Comparison of ENCODE assay signal across 8 mouse cellular contexts in the genomic region with DNA sequence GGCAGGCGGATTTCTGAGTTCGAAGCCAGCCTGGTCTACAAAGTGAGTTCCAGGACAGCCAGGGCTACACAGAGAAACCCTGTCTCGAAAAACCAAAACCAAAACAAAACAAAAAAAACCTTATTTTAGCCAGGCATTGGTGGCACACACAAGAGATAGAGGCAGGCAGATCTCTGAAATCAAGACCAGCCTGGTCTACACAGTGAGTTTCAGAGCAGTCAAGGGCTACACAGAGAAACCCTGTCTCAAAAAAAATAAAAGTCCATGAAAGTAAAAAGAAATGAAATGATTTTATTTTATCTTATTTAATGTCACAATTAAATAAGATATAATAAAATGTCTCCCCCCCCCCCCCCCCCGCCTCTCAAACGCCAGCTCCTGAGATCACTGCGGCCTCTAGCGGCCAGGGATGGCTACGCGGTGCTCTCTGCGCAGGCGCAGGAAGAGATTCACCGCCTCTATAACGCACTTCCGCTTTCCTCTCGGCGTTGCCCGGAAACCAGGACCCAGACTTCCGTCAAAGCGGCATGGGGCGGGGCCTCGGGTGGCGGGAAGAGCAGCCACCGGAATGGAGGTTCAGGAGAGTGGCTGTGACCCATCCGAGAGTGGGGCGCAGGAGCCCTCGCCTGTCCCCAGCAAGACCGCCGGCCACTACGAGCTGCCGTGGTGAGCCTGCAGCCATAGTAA. TPM values are rescaled to one million over a fixed set of nuclear protein-coding genes. Genes with fewer than 3 reads are reported as not detected.
A peak's percentile ranks its signal among the peaks of the same experiment; 100 is the strongest.
DNase-seq lines count a peak whose midpoint lies in the region; ATAC-seq and TF ChIP-seq lines count a peak whose summit lies in the region.

No protein-coding gene starts in this region.

- H3K36me3 ChIP-seq in CH12.LX (replicated peaks in 1 of 2; ENCODE audit: control insufficient read depth in 1 of 2, insufficient read depth in 1 of 2, low read length in 1 of 2): peaks cover 12 to 28% of the 10 kb centered on the region in 2 experiments
- peaks cover 3% of the 10 kb centered on the region for H3K36me3 ChIP-seq in forebrain, embryonic 12.5 days (replicated peaks)
- H3K36me3 ChIP-seq in liver, postnatal 0 days (replicated peaks; ENCODE audit: insufficient read depth, low read length): peaks cover 5% of the 10 kb centered on the region
- H3K36me3 ChIP-seq in neural tube, embryonic 14.5 days (ENCODE audit: control insufficient read depth, insufficient read depth, low read length): no peaks in the 10 kb centered on the region

- peak; percentile 47 for TF ChIP-seq RAD21 in CH12.LX (IDR thresholded peaks at IDR 0.05; ENCODE audit: low read depth, low read length)

- in situ Hi-C loops in CH12.LX (cut with MboI; ENCODE audit: low pct_ligation_motif_present, low pct_unique_long_range_greater_than_20kb, low sequenced_read_pairs): loop anchor here (5.0 kb wide), 2 partner anchors 35 to 85 kb away; a partner anchor contains a TSS

- TF ChIP-seq POLR2A in CH12.LX (IDR thresholded peaks at IDR 0.05; ENCODE audit: low read depth, low read length): peak; percentile 88

- ATAC-seq in forebrain, embryonic 12.5 days (ENCODE audit: low FRiP score): peak; percentile 96
- peak; percentile 98 for ATAC-seq in liver, postnatal 0 days
- ATAC-seq in neural tube, embryonic 14.5 days (ENCODE audit: low read depth): peak; percentile 96

- no peak overlapping the region; the same call in 1 of the 2 replicates for H3K4me2 ChIP-seq in CH12.LX (ENCODE audit: insufficient read depth, low read depth, poor library complexity, severe bottlenecking)
- peak overlapping the region; percentile 82 for H3K4me2 ChIP-seq in forebrain, embryonic 12.5 days
- peak overlapping the region; percentile 72 for H3K4me2 ChIP-seq in liver, postnatal 0 days (ENCODE audit: low read depth, low read length)
- peak overlapping the region; percentile 85 for H3K4me2 ChIP-seq in neural tube, embryonic 14.5 days (ENCODE audit: low read depth, low read length)

- H3K9ac ChIP-seq in CH12.LX (ENCODE audit: insufficient read depth, low read depth): peak overlapping the region; percentile 99
- peak overlapping the region; percentile 92 for H3K9ac ChIP-seq in forebrain, embryonic 12.5 days
- H3K9ac ChIP-seq in liver, postnatal 0 days (replicated peaks): peak overlapping the region; percentile 65
- H3K9ac ChIP-seq in neural tube, embryonic 14.5 days (replicated peaks; ENCODE audit: low read depth, low read length): peak overlapping the region; percentile 67

- whole genome bisulfite sequencing in forebrain, embryonic 12.5 days: 7% methylated on average over 29 of the region's 30 CpGs
- WGBS in large intestine, adult 2 months: 7% methylated on average over 30 of the region's 30 CpGs
- 8% methylated on average over 25 of the region's 30 CpGs for WGBS in liver, postnatal 0 days (ENCODE audit: insufficient replicate concordance)
- 7% methylated on average over 29 of the region's 30 CpGs for WGBS in neural tube, embryonic 14.5 days

- dilution Hi-C loops in CH12.LX (cut with MboI; ENCODE audit: extremely low pct_ligation_motif_present, extremely low pct_unique_long_range_greater_than_20kb, low sequenced_read_pairs): no loop called here

- H3K4me3 ChIP-seq in CH12.LX (replicated peaks in 1 of 3; ENCODE audit: low read depth in 2 of 3, low read length in 2 of 3, poor library complexity in 1 of 3): peak overlapping the region; percentile 98 to 100 (median 100)
- peak overlapping the region; percentile 91 for H3K4me3 ChIP-seq in forebrain, embryonic 12.5 days (replicated peaks)
- peak overlapping the region; percentile 65 for H3K4me3 ChIP-seq in liver, postnatal 0 days (ENCODE audit: low read depth, low read length)
- peak overlapping the region; percentile 81 for H3K4me3 ChIP-seq in neural tube, embryonic 14.5 days (ENCODE audit: low read depth, low read length)

- peak in 1 of 2 experiments; percentile 80; a peak in 2 of 4 replicates for TF ChIP-seq CTCF in CH12.LX (conservative IDR thresholded peaks at IDR 0.05 in 1 of 2, IDR thresholded peaks at IDR 0.05 in 1 of 2; ENCODE audit: low read depth in 2 of 2, low read length in 2 of 2)
- peak; percentile 90 for TF ChIP-seq CTCF in liver, postnatal 0 days (IDR thresholded peaks at IDR 0.05; ENCODE audit: low read depth)

- peak overlapping the region; percentile 69 for H3K27ac ChIP-seq in CH12.LX (ENCODE audit: insufficient read depth, low read depth)
- peak overlapping the region; percentile 56; the same call in 1 of the 2 replicates for H3K27ac ChIP-seq in forebrain, embryonic 12.5 days
- peak overlapping the region; percentile 13; the same call in 1 of the 2 replicates for H3K27ac ChIP-seq in liver, postnatal 0 days (ENCODE audit: low read depth)
- H3K27ac ChIP-seq in neural tube, embryonic 14.5 days (ENCODE audit: low read depth, low read length): no peak overlapping the region

- no peaks in the 10 kb centered on the region for H3K27me3 ChIP-seq in CH12.LX (replicated peaks)
- no peaks in the 10 kb centered on the region for H3K27me3 ChIP-seq in forebrain, embryonic 12.5 days
- H3K27me3 ChIP-seq in liver, postnatal 0 days (ENCODE audit: insufficient read depth, low read length): no peaks in the 10 kb centered on the region
- H3K27me3 ChIP-seq in neural tube, embryonic 14.5 days (ENCODE audit: control insufficient read depth, insufficient read depth, low read length): no peaks in the 10 kb centered on the region

- no peaks in the 10 kb centered on the region for H3K9me3 ChIP-seq in CH12.LX (replicated peaks; ENCODE audit: low read length)
- H3K9me3 ChIP-seq in forebrain, embryonic 12.5 days: no peaks in the 10 kb centered on the region
- H3K9me3 ChIP-seq in liver, postnatal 0 days (ENCODE audit: low read length): no peaks in the 10 kb centered on the region
- no peaks in the 10 kb centered on the region for H3K9me3 ChIP-seq in neural tube, embryonic 14.5 days (ENCODE audit: control insufficient read depth, low read length)

- no peak for TF ChIP-seq EP300 in CH12.LX (IDR thresholded peaks at IDR 0.05; ENCODE audit: low read length)
- no peak for TF ChIP-seq EP300 in liver, postnatal 0 days (IDR thresholded peaks at IDR 0.05; ENCODE audit: low read depth)

- H3K4me1 ChIP-seq in CH12.LX (ENCODE audit: control insufficient read depth in 1 of 2, insufficient read depth in 2 of 2): peaks cover 2 to 47% of the 10 kb centered on the region in 2 experiments; a peak in 3 of 4 replicates
- peaks cover 11% of the 10 kb centered on the region for H3K4me1 ChIP-seq in forebrain, embryonic 12.5 days
- H3K4me1 ChIP-seq in liver, postnatal 0 days (ENCODE audit: insufficient read depth): peaks cover 15% of the 10 kb centered on the region
- peaks cover 4% of the 10 kb centered on the region; the same call in 1 of the 2 replicates for H3K4me1 ChIP-seq in neural tube, embryonic 14.5 days (ENCODE audit: control insufficient read depth, insufficient read depth, low read length)

- peaks cover 44% of the 10 kb centered on the region for H3K79me2 ChIP-seq in CH12.LX (replicated peaks; ENCODE audit: control insufficient read depth, extremely low read depth, insufficient read depth, poor library complexity, severe bottlenecking)

- intact Hi-C loops in heart, postnatal 10 days (cut with DNase I): loop anchor here (1.0 to 5.0 kb wide), 2 partner anchors 40 to 82 kb away; no protein-coding TSS in a partner anchor

- peak; percentile 98 for DNase-seq in CH12.LX (ENCODE audit: extremely low read depth)
- peak; percentile 96 for DNase-seq in c-Kit-positive CD71-positive TER-119-negative erythroid progenitor cells, embryonic 14.5 days (ENCODE audit: low read depth)
- peak; percentile 98 for DNase-seq in heart, postnatal 10 days
- DNase-seq in large intestine, adult 2 months (ENCODE audit: low read depth, low spot score): peak; percentile 85
- peak; percentile 98 for DNase-seq in liver, postnatal 0 days
- peak; percentile 98 for DNase-seq in testis, postnatal 10 days (ENCODE audit: low spot score)

RNA-seq across cellular contexts. Expression of a gene that starts 1.2 kb away (rescaled TPM):
- total RNA-seq in CH12.LX (2012; rRNA removed) (223 and 237 TPM in 2 replicates), CH12.LX (2014; rRNA removed) (219 and 222 TPM in 2 replicates)
- 267 and 283 TPM in 2 replicates for polyA plus RNA-seq in CH12.LX (2012; ENCODE audit: insufficient read length, low read depth)
- 305 and 325 TPM in 2 replicates for polyA plus RNA-seq in forebrain, embryonic 12.5 days (2016; fragmentation: Nextera tagmentation; extraction: Ambion mirVana)
- total RNA-seq in heart, postnatal 10 days (2021): 10 to 100 TPM; 37.6 to 39.8 TPM
- 74.4 and 77.1 TPM in 2 replicates for polyA plus RNA-seq in large intestine, adult 2 months (2012; rRNA removed)
- 75.4 and 81.4 TPM in 2 replicates for polyA plus RNA-seq in liver, postnatal 0 days (2015; fragmentation: Nextera tagmentation; extraction: Ambion mirVana)
- polyA plus RNA-seq in neural tube, embryonic 14.5 days (2014; fragmentation: Nextera tagmentation; extraction: Ambion mirVana): 163 and 180 TPM in 2 replicates

RNA-seq across cellular contexts. Expression of a gene that starts 22.4 kb away (rescaled TPM):
- 0.08 and 0.13 TPM in 2 replicates for total RNA-seq in CH12.LX (2012; rRNA removed)
- total RNA-seq in CH12.LX (2014; rRNA removed): 0.13 TPM in 1 of 2 replicates, not detected in the other
- polyA plus RNA-seq in CH12.LX (2012; ENCODE audit: insufficient read length, low read depth): 2.3 and 4.0 TPM in 2 replicates
- 0.14 and 0.27 TPM in 2 replicates for polyA plus RNA-seq in forebrain, embryonic 12.5 days (2016; fragmentation: Nextera tagmentation; extraction: Ambion mirVana)
- not detected for total RNA-seq in heart, postnatal 10 days (2021)
- 1.4 and 2.9 TPM in 2 replicates for polyA plus RNA-seq in large intestine, adult 2 months (2012; rRNA removed)
- not detected in 2 replicates for polyA plus RNA-seq in liver, postnatal 0 days (2015; fragmentation: Nextera tagmentation; extraction: Ambion mirVana)
- 0.26 TPM in 1 of 2 replicates, not detected in the other for polyA plus RNA-seq in neural tube, embryonic 14.5 days (2014; fragmentation: Nextera tagmentation; extraction: Ambion mirVana)

RNA-seq across cellular contexts. Expression of a gene that starts 30.1 kb away (rescaled TPM):
- 6.5 and 8.7 TPM in 2 replicates for total RNA-seq in CH12.LX (2012; rRNA removed)
- total RNA-seq in CH12.LX (2014; rRNA removed): 4.7 and 5.4 TPM in 2 replicates
- 15.7 and 16.7 TPM in 2 replicates for polyA plus RNA-seq in CH12.LX (2012; ENCODE audit: insufficient read length, low read depth)
- polyA plus RNA-seq in forebrain, embryonic 12.5 days (2016; fragmentation: Nextera tagmentation; extraction: Ambion mirVana): 9.8 and 11.1 TPM in 2 replicates
- total RNA-seq in heart, postnatal 10 days (2021): 10 to 100 TPM; 14.6 to 16.0 TPM
- 34.0 and 42.1 TPM in 2 replicates for polyA plus RNA-seq in large intestine, adult 2 months (2012; rRNA removed)
- polyA plus RNA-seq in liver, postnatal 0 days (2015; fragmentation: Nextera tagmentation; extraction: Ambion mirVana): 0.21 and 0.29 TPM in 2 replicates
- polyA plus RNA-seq in neural tube, embryonic 14.5 days (2014; fragmentation: Nextera tagmentation; extraction: Ambion mirVana): 15.4 and 17.1 TPM in 2 replicates

RNA-seq across cellular contexts. Expression of a gene that starts 32.5 kb away (rescaled TPM):
- total RNA-seq in CH12.LX (2012; rRNA removed): 89.7 and 100 TPM in 2 replicates
- total RNA-seq in CH12.LX (2014; rRNA removed): 121 and 130 TPM in 2 replicates
- 108 and 112 TPM in 2 replicates for polyA plus RNA-seq in CH12.LX (2012; ENCODE audit: insufficient read length, low read depth)
- 3.2 and 4.8 TPM in 2 replicates for polyA plus RNA-seq in forebrain, embryonic 12.5 days (2016; fragmentation: Nextera tagmentation; extraction: Ambion mirVana)
- total RNA-seq in heart, postnatal 10 days (2021): 1 to 10 TPM; 2.8 to 4.5 TPM
- polyA plus RNA-seq in large intestine, adult 2 months (2012; rRNA removed): 12.9 TPM in 2 replicates
- 2.4 TPM in 2 replicates for polyA plus RNA-seq in liver, postnatal 0 days (2015; fragmentation: Nextera tagmentation; extraction: Ambion mirVana)
- polyA plus RNA-seq in neural tube, embryonic 14.5 days (2014; fragmentation: Nextera tagmentation; extraction: Ambion mirVana): 3.6 and 4.4 TPM in 2 replicates

RNA-seq across cellular contexts. Expression of a gene that starts 56.9 kb away (rescaled TPM):
- 408 and 445 TPM in 2 replicates for total RNA-seq in CH12.LX (2012; rRNA removed)
- total RNA-seq in CH12.LX (2014; rRNA removed): 432 and 470 TPM in 2 replicates
- 391 and 417 TPM in 2 replicates for polyA plus RNA-seq in CH12.LX (2012; ENCODE audit: insufficient read length, low read depth)
- 459 and 466 TPM in 2 replicates for polyA plus RNA-seq in forebrain, embryonic 12.5 days (2016; fragmentation: Nextera tagmentation; extraction: Ambion mirVana)
- total RNA-seq in heart, postnatal 10 days (2021): 100 to 1,000 TPM; 213 to 216 TPM
- 246 and 261 TPM in 2 replicates for polyA plus RNA-seq in large intestine, adult 2 months (2012; rRNA removed)
- polyA plus RNA-seq in liver, postnatal 0 days (2015; fragmentation: Nextera tagmentation; extraction: Ambion mirVana): 124 and 132 TPM in 2 replicates
- polyA plus RNA-seq in neural tube, embryonic 14.5 days (2014; fragmentation: Nextera tagmentation; extraction: Ambion mirVana): 334 and 344 TPM in 2 replicates
